Mouse (Mus musculus): ENCODE data around the gene Pim3.
"Not testable (repeated sequence)": the region's sequence is repeated elsewhere in the genome, so short reads cannot be mapped to it uniquely, and the experiment has no call there.

Pim3 gene

GRCm38 (mm10) chr15:88861772-88862622, at the start of gene Pim3:
Gene Pim3 (plus strand): TSS chr15:88862186.
- DNase-seq (ENCODE audit: low spot score in 2 of 2) = peak; percentile 93 to 97

DNA sequence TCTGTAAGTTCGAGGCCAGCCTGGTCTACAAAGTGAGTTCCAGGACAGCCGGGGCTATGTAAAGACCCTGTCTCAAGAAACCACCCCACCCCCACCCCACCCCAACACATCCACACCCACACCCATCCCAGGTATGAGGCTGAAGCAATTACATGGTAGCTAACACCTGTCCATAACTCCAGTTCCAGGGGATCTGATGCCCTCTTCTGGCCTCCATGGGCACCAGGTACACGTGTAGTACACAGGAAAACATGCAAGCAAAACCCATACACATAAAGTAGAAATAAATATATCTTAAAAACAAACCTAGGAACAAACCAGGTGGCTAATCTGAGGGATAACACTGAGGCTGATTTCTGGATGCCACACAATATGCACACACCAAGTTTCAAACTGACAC, 48.7 kb upstream of the Pim3 start:
- DNase-seq (ENCODE audit: low spot score in 2 of 2) = no peak

DNA sequence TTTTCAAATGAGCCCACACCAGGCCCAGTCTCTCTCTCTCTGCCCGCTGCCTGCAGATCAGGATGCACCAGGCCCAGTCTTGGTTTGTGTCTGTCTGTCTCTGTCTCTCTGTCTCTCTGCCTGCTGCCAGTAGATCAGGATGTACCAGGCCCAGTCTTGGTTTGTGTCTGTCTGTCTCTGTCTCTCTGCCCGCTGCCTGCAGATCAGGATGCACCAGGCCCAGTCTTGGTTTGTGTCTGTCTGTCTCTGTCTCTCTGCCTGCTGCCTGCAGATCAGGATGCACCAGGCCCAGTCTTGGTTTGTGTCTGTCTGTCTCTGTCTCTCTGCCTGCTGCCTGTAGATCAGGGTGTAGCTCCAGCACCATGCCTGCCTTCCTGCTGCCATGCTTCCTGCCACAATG, 48.1 kb upstream of the Pim3 start:
- not testable (repeated sequence) for DNase-seq (ENCODE audit: low spot score in 2 of 2)

DNA sequence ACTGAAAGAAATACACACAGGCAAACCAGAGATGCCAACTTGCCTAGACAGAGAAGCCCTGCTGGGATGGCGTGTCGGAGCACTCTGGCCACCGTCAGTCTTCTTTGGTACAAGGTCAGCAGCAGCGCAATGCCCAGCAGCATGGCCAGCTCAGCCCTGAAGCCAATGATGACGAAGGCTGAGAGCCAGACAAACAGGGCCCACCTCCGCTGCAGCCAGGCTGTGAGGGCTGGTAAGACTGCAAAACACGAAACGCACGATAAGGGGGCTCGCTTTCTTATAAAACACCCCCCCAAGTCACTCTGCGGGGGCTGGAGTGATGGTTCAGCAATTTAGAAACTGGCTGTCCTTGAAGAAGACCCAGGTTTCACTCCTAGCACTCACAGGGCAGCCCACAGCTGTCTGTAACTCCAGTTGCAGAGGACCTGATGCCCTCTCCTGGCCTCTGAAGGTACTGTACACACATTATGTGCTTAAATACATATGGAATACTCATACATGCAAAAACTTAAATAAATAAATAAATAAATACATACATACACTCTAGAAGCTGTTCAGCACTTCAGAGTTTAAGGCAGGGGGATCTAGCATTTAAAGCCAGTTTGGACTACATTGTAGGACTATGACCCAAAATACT, 47.5 kb upstream of the Pim3 start:
- DNase-seq (ENCODE audit: low spot score in 2 of 2) = no peak

DNA sequence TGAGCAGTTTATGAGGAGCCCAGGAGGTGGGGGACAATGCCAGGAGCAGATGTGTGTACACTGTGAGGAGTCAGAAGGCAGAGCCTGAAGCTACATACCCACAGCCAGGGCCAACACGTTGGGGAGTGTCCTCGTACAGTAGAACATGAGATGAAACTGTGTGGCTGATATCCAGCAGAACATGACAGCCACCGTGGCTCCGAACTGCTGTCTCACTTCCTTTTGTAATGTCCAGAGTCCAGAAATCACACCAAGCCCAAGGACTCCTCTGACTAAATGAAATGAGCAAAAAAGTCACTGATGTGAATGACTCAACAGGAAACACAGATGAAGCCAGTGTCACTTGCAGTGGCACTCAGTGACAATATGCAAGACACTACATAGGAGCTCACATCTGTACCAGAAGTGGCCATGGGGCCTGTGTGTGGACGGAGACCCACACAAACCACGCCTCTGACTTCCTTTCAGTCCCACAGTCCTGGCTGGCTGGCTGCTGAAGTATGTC, 46.7 kb upstream of the Pim3 start:
- no peak for DNase-seq (ENCODE audit: low spot score in 2 of 2)

GRCm38 (mm10) chr15:88819026-88819905, 42.7 kb upstream of the Pim3 start, which contains the start of the genes Alg12 and Creld2:
Gene Alg12 (minus strand): TSS chr15:88819318.
Gene Creld2 (plus strand): TSS chr15:88819646.
- DNase-seq (ENCODE audit: low spot score in 2 of 2) = peak; percentile 98

- no peak for DNase-seq (ENCODE audit: low spot score in 2 of 2)
Measured at GRCm38 (mm10) chr15:88819906-88820303, 42.1 kb upstream of the Pim3 start.

GRCm38 (mm10) chr15:88821403-88821802, 40.6 kb upstream of the Pim3 start:
- DNase-seq (ENCODE audit: low spot score in 2 of 2) = no peak

DNA sequence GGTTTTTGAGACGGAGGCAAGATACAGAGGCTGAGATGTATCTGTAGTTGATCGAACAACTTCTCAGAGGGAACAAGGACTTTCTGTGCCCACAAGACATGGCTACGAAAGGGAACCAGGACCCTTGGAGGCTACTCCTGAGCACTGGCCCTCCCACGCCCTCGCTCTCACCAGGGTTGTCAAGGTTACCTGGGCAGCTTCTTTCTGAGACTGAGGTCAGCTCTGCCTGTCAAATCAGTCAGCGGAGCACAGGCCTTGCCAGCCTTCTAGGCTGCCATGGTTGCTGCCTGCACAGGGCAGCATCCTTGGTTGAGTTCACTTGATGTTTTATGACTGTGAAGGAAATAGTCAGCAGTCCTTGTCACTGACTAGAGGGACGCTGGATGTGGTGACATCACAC, 39.5 kb upstream of the Pim3 start:
- no peak for DNase-seq (ENCODE audit: low spot score in 2 of 2)

DNA sequence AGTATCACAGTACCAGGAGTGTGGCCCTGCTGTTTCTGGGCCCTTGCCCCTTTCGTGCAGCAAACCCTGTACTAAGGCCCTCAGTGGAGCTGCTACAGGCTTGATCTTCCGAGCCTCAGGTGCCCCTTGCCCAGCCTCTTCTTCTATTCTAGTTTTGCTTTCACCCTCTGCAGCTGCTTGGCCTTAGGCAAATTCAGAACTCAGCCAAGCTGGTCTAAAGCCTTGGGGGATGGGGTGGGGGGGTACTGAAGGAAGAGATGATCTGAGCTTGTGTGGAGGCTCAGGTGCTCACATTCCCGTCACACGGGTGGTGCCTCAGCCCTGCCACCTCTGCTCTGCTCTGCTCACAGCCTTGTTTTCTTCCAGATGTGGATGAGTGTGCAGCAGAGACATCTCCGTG, 38.6 kb upstream of the Pim3 start:
- DNase-seq (ENCODE audit: low spot score in 2 of 2) = no peak

GRCm38 (mm10) chr15:88827466-88827865, 34.5 kb upstream of the Pim3 start:
- DNase-seq (ENCODE audit: low spot score in 2 of 2) = no peak

- DNase-seq (ENCODE audit: low spot score in 2 of 2) = peak; percentile 47 to 76
Measured at GRCm38 (mm10) chr15:88827991-88828799, 33.8 kb upstream of the Pim3 start.

DNA sequence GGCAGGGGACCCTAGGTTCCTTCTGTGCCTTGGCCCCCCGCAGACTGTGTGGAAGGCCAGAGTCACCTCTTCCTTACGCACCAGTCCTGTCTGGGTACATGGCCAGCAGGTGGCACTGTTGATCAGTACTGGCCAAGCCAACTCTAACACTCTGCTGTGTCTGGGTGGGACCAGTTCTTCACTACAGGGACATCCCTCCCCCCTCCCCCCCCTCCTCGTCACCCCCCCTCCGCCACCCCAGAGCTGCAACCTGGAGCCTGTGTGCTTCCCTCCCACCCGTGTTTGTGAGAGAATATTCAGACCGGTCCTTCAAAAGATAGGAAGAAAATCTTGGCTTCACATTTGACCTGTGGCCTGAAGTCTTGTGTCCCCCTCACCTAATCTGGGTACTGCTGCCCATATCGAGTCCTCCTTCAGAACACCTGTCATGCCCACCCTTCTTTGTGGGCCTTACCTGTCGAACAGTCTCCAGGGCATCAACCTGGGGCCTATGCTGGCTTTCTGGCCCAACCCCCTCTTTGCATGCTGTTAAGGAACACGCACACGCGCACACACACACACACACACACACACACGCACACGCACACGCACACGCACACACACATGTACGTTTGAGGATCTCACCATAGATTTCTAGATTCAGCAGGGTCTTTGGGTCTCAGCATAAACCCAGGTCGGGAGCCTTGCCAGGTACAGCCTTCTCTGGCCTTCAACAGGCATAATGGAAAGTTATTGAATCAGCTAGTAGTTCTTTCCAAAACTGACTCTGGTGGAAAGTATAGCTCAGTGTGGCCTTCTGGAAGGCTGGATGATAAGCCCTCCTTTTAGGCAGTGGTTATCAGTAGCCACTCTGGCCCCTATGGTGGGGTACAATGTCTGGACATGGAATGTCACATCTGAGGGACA, 32.9 kb upstream of the Pim3 start:
- DNase-seq (ENCODE audit: low spot score in 2 of 2) = peak; percentile 80 to 90

DNA sequence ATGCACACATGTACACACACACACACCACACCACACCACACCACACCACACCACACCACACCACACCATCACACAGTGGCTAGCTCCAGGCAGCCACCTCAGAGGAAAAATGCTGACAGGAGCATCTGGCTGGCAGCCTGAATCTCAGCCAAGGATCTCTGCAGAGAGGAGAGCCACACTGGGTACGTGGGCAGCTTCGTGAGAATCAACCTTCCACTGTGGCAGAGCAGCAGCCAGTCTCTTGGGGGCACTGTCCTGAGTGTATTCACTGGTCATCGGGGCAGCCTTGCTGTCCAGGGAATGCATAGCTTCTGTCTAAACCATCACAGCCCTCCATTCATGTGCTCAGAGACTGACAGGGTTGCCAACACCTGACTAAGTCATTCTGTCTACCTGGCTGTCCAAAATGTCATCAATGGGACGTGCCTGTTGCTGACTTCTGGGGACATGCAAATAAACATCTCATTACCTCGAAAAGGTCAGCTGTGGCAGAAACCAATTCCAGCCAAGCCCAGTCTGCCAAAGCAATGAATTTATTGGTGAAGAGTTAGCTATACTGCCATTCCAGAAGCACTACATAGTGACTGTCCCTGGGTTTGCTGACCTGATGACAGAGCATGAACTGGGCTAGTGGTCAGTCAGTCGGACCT, 32.1 kb upstream of the Pim3 start:
- no peak for DNase-seq (ENCODE audit: low spot score in 2 of 2)

DNA sequence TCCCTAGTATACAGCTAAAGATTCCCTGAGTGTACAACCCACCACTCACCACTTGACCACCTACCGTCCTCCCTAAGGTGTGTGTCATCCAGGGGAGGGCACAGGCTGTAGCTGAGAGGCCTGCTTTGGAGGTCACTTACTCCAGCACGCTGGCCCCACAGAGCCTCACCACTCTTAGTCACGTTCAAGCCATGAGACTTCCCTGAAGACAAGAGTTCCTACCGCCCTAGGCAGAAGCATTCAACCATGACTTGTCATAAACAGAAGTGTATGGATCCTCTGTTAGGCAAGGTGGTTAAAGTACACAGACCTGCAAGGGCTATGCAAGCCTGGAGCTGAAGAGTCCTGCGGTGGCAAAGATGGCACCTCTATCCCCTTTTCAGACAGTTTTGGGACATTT, 31.3 kb upstream of the Pim3 start:
- no peak for DNase-seq (ENCODE audit: low spot score in 2 of 2)

GRCm38 (mm10) chr15:88831482-88831881, 30.5 kb upstream of the Pim3 start:
- DNase-seq (ENCODE audit: low spot score in 2 of 2) = no peak

- no peak for DNase-seq (ENCODE audit: low spot score in 2 of 2)
Measured at GRCm38 (mm10) chr15:88832536-88832935, 29.4 kb upstream of the Pim3 start.

- DNase-seq (ENCODE audit: low spot score in 2 of 2) = no peak
Measured at GRCm38 (mm10) chr15:88836031-88836430, 26.0 kb upstream of the Pim3 start.

- no peak for DNase-seq (ENCODE audit: low spot score in 2 of 2)
Measured at GRCm38 (mm10) chr15:88836571-88836970, 25.4 kb upstream of the Pim3 start.
